Mouse (Mus musculus) kidney, adult 2 months (tissue): ENCODE data around the gene Fli1.

Source experiments
- CTCF ChIP-seq: fragments of 200-500 bp; conservative IDR thresholded peaks from 2 replicates; pipeline ENCODE4 v1.5.1; 2011; ENCODE audit warnings: low read depth, mild to moderate bottlenecking, control low read depth, low read length, moderate library complexity, mixed read lengths; ENCODE audit not compliant: insufficient read depth, insufficient read length
- POLR2A ChIP-seq: fragments of 200-500 bp; IDR thresholded peaks from one replicate; pipeline ENCODE4 v1.6.1; 2011; ENCODE audit warnings: low read depth, low read length, control low read depth

- TF ChIP-seq POLR2A (no peak), CTCF (no peak)
Observed at GRCm38 (mm10) chr9:32518351-32519075, 24.1 kb downstream of the Fli1 start.
